Mouse (Mus musculus): ENCODE measurements at regions not wholly inside any gene's neighbourhood (a gene's known extent, or its start where the extent isn't known, plus 50 kb on each side); places are given as distances from the start of the nearest gene placed in this dataset.
A peak's percentile ranks its signal among the peaks of the same experiment; 100 is the strongest.

DNA sequence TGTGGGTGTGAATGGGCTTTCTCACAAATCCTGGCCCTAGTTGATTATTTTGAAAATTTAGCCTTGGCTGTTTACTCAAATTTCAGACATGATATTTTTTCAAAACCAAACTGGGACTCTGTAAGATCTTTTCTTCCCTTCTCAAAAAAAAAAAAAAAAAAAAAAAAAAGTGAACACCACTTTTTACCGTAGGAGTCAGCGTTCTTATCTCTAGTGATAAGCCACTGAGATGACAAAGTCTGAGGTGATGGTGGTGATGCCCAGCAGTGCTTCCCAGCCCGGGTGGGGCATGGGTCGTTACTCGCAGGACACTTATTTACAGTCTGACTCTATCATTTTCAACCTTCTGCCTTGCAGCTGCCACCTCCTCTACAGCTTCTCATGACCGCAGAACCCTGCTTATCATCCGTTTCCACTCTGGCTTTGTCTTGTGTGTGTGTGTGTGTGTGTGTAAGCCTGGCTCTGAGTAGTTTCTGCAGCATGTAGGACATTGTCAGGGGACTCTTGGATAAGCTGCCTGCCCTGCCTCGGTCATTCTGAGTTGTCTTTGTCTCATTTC, 186.5 kb upstream of the Cnr1 start:
- TF ChIP-seq CTCF (IDR thresholded peaks at IDR 0.05 in 2 of 3, conservative IDR thresholded peaks at IDR 0.05 in 1 of 3; ENCODE audit: control insufficient read depth in 1 of 3, insufficient read depth in 1 of 3, low read depth in 2 of 3, low read length in 3 of 3, poor library complexity in 1 of 3, severe bottlenecking in 1 of 3): no peak
- peak; percentile 96 for TF ChIP-seq ETS1 (IDR thresholded peaks at IDR 0.05; ENCODE audit: low read depth, low read length)
